Mouse (Mus musculus): ENCODE results near the gene Mmrn1.
"Not testable (repeated sequence)": the region's sequence is repeated elsewhere in the genome, so short reads cannot be mapped to it uniquely, and the experiment has no call there.

Mmrn1 gene

GRCm38 (mm10) chr6:60924676-60925075 lies at the start of gene Mmrn1:
Gene Mmrn1 (plus strand): TSS chr6:60924976.
- not testable (repeated sequence) for DNase-seq

GRCm38 (mm10) chr6:60880362-60880761 lies 44.4 kb upstream of the Mmrn1 start:
- DNase-seq, result no peak

- no peak for DNase-seq
Measured at GRCm38 (mm10) chr6:60881534-60881933, 43.2 kb upstream of the Mmrn1 start.

- DNase-seq, result no peak
Measured at GRCm38 (mm10) chr6:60907272-60907671, 17.5 kb upstream of the Mmrn1 start.

GRCm38 (mm10) chr6:60931364-60931763 lies 6.6 kb downstream of the Mmrn1 start:
- peak in 1 of 2 experiments; percentile 15 for DNase-seq

GRCm38 (mm10) chr6:60934835-60935234 lies 10.1 kb downstream of the Mmrn1 start:
- no peak for DNase-seq

- no peak for DNase-seq
Measured at GRCm38 (mm10) chr6:60935448-60936130, 10.8 kb downstream of the Mmrn1 start.

- DNase-seq, result no peak
Measured at GRCm38 (mm10) chr6:60944178-60944577, 19.4 kb downstream of the Mmrn1 start.

GRCm38 (mm10) chr6:60944621-60945020 lies 19.8 kb downstream of the Mmrn1 start:
- no peak for DNase-seq

GRCm38 (mm10) chr6:60950415-60950814 lies 25.6 kb downstream of the Mmrn1 start:
- DNase-seq, result peak in 1 of 2 experiments; percentile 48

GRCm38 (mm10) chr6:60961285-60961684 lies 36.5 kb downstream of the Mmrn1 start:
- DNase-seq, result no peak

GRCm38 (mm10) chr6:60961838-60962237 lies 37.1 kb downstream of the Mmrn1 start:
- DNase-seq, result no peak

GRCm38 (mm10) chr6:60962668-60963067 lies 37.9 kb downstream of the Mmrn1 start:
- no peak for DNase-seq

- DNase-seq, result no peak
Measured at GRCm38 (mm10) chr6:60963726-60964125, 39.0 kb downstream of the Mmrn1 start.

GRCm38 (mm10) chr6:60966931-60967330 lies 42.2 kb downstream of the Mmrn1 start:
- DNase-seq, result no peak

- no peak for DNase-seq
Measured at GRCm38 (mm10) chr6:60969407-60969806, 44.6 kb downstream of the Mmrn1 start.

- DNase-seq, result no peak
Measured at GRCm38 (mm10) chr6:60970811-60971210, 46.0 kb downstream of the Mmrn1 start.

- no peak for DNase-seq
Measured at GRCm38 (mm10) chr6:60978610-60979009, 53.8 kb downstream of the Mmrn1 start.

GRCm38 (mm10) chr6:60979039-60979438 lies 54.3 kb downstream of the Mmrn1 start:
- DNase-seq, result peak in 1 of 2 experiments; percentile 36

- no peak for DNase-seq
Measured at GRCm38 (mm10) chr6:60984360-60984759, 59.6 kb downstream of the Mmrn1 start.

- DNase-seq, result no peak
Measured at GRCm38 (mm10) chr6:60985919-60986318, 61.1 kb downstream of the Mmrn1 start.

- no peak for DNase-seq
Measured at GRCm38 (mm10) chr6:60986914-60987313, 62.1 kb downstream of the Mmrn1 start.

GRCm38 (mm10) chr6:60987804-60988203 lies 63.0 kb downstream of the Mmrn1 start:
- DNase-seq, result no peak

GRCm38 (mm10) chr6:60992366-60992765 lies 67.6 kb downstream of the Mmrn1 start:
- DNase-seq, result no peak
